Mouse (Mus musculus) left cerebral cortex, postnatal 14 days (tissue): ENCODE measurements at regions not wholly inside any gene's neighbourhood (a gene's known extent, or its start where the extent isn't known, plus 50 kb on each side); places are given as distances from the start of the nearest gene placed in this dataset.

ENCODE experiments used
- DNase-seq, 2 experiments: peaks; one replicate each; pipeline ENCODE4 v3.0.0; 2021 to 2022; ENCODE audit warnings: low spot score in 2 of 2, mixed read lengths in 1 of 2
- intact Hi-C: fragments of 180-260 bp; cut with DNase I; formaldehyde crosslinking; loops from one replicate; pipeline ENCODE4 v1.15.1; 2025

- no peak for DNase-seq
- intact Hi-C loops, result no loop called here
These were observed 328.4 kb upstream of the Gm9008 start for GRCm38 (mm10) chr6:76825953-76826352.

- intact Hi-C loops, result no loop called here
- DNase-seq, result no peak
These were observed 305.4 kb upstream of the Gm9008 start for GRCm38 (mm10) chr6:76802969-76803368.

GRCm38 (mm10) chr6:76780168-76780567 lies 282.6 kb upstream of the Gm9008 start:
- DNase-seq, result no peak
- intact Hi-C loops, result no loop called here

- DNase-seq, result no peak
- intact Hi-C loops, result no loop called here
These were observed 280.6 kb upstream of the Gm9008 start for GRCm38 (mm10) chr6:76778201-76778600.

GRCm38 (mm10) chr6:76777080-76777479 lies 279.5 kb upstream of the Gm9008 start:
- intact Hi-C loops, result no loop called here
- no peak for DNase-seq

- intact Hi-C loops, result no loop called here
- DNase-seq, result peak; percentile 12 to 14
These were observed 266.3 kb upstream of the Gm9008 start for GRCm38 (mm10) chr6:76763852-76764251.

- intact Hi-C loops, result no loop called here
These were observed 257.3 kb upstream of the Gm9008 start for GRCm38 (mm10) chr6:76754867-76755266.

More at GRCm38 (mm10) chr6:76754867-76755266, 257.3 kb upstream of the Gm9008 start:
- DNase-seq, result peak; percentile 17 to 19
